Mouse (Mus musculus) megakaryocyte, adult 5-6 weeks (primary cell): ENCODE data around the gene 1700003E16Rik. TPM values are rescaled to one million over a fixed set of nuclear protein-coding genes. Genes with fewer than 3 reads are reported as not detected.

ENCODE experiments used
- ATAC-seq: 2 replicates; pipeline ENCODE4 v1.8.0; 2016; ENCODE audit warnings: mild to moderate bottlenecking, inconsistent platforms; ENCODE audit not compliant: poor library complexity, severe bottlenecking
- total RNA-seq, 2 experiments: library from RNA; stranded (forward) in 1 of 2; stranded (reverse) in 1 of 2; fragments of 153-499, 151-499 nt in 1 of 2; fragments of 221-1000, 200-1000 nt in 1 of 2; gene quantifications; 2 replicates each; pipeline versions ENCODE4 v1.2.3 to v1.2.4; 2015 to 2017

Gene 1700003E16Rik
- total RNA-seq (2015) (not detected in 2 replicates), total RNA-seq (2017) (not detected in 2 replicates)

GRCm38 (mm10) chr6:83156259-83156684 lies at the start of gene 1700003E16Rik, which contains the start of gene Wdr54:
1700003E16Rik (plus strand) TSS chr6:83156404.
Wdr54 (minus strand) TSS chr6:83156397.
- peak; percentile 90 for ATAC-seq

GRCm38 (mm10) chr6:83107566-83108400 lies 48.4 kb upstream of the 1700003E16Rik start:
- ATAC-seq: peak; percentile 75

GRCm38 (mm10) chr6:83108762-83109668 lies 47.2 kb upstream of the 1700003E16Rik start, which contains the start of gene Mrpl53:
Mrpl53 (plus strand) TSS chr6:83109040.
- ATAC-seq: peak; percentile 91

- ATAC-seq: no peak
Measured at GRCm38 (mm10) chr6:83111510-83112136, 44.6 kb upstream of the 1700003E16Rik start.

GRCm38 (mm10) chr6:83115011-83115671 lies 41.1 kb upstream of the 1700003E16Rik start, which contains the start of gene Mogs:
Mogs (plus strand) TSS chr6:83115496.
- peak; percentile 98 for ATAC-seq

GRCm38 (mm10) chr6:83115682-83116372 lies 40.4 kb upstream of the 1700003E16Rik start:
- peak; percentile 21 for ATAC-seq

GRCm38 (mm10) chr6:83116373-83117164 lies 39.6 kb upstream of the 1700003E16Rik start:
- no peak for ATAC-seq

- no peak for ATAC-seq
Measured at GRCm38 (mm10) chr6:83117165-83117438, 39.1 kb upstream of the 1700003E16Rik start.

GRCm38 (mm10) chr6:83117616-83118015 lies 38.6 kb upstream of the 1700003E16Rik start:
- no peak for ATAC-seq

- no peak for ATAC-seq
Measured at GRCm38 (mm10) chr6:83118369-83118768, 37.8 kb upstream of the 1700003E16Rik start.

GRCm38 (mm10) chr6:83118825-83119733 lies 37.1 kb upstream of the 1700003E16Rik start:
- ATAC-seq: no peak

GRCm38 (mm10) chr6:83119734-83120051 lies 36.5 kb upstream of the 1700003E16Rik start:
- ATAC-seq: no peak

- peak; percentile 88 for ATAC-seq
Measured at GRCm38 (mm10) chr6:83120930-83121862, 35.0 kb upstream of the 1700003E16Rik start, which contains the start of gene Wbp1. Wbp1 (minus strand) TSS chr6:83121559.

GRCm38 (mm10) chr6:83121863-83122710 lies 34.1 kb upstream of the 1700003E16Rik start:
- peak; percentile 30 for ATAC-seq

- no peak for ATAC-seq
Measured at GRCm38 (mm10) chr6:83122961-83123360, 33.2 kb upstream of the 1700003E16Rik start.

GRCm38 (mm10) chr6:83124851-83125312 lies 31.3 kb upstream of the 1700003E16Rik start:
- ATAC-seq: peak; percentile 59
